Mouse (Mus musculus) hindbrain, embryonic 11.5 days (tissue): ENCODE data around the gene Lix1l. TPM values are rescaled to one million over a fixed set of nuclear protein-coding genes. Genes with fewer than 3 reads are reported as not detected.
A peak's percentile ranks its signal among the peaks of the same experiment; 100 is the strongest.

Experiments
- ATAC-seq: fragments of 200-750 bp; cut with Nextera tagmentation; 2 replicates; pipeline ENCODE4 v1.8.0; 2017; ENCODE audit warnings: mild to moderate bottlenecking, moderate TSS enrichment, moderate library complexity; ENCODE audit not compliant: low FRiP score
- DNase-seq: peaks from one replicate; pipeline ENCODE4 v3.0.0-alpha.2; 2015; ENCODE audit warnings: low spot score
- H3K27ac ChIP-seq: fragments of 300-500 bp; sonication (generic); 2 replicates; pipeline ENCODE4 v1.5.1; 2014; ENCODE audit warnings: mild to moderate bottlenecking, low read depth, low read length
- H3K27me3 ChIP-seq: fragments of 300-500 bp; sonication (generic); 2 replicates; pipeline ENCODE4 v1.6.1; 2014; ENCODE audit warnings: mild to moderate bottlenecking, low read length, moderate library complexity, mixed read lengths; ENCODE audit not compliant: control insufficient read depth, insufficient read depth
- H3K36me3 ChIP-seq: fragments of 300-500 bp; sonication (generic); 2 replicates; pipeline ENCODE4 v1.6.1; 2014; ENCODE audit warnings: mild to moderate bottlenecking, low read length, moderate library complexity, mixed read lengths; ENCODE audit not compliant: control insufficient read depth, insufficient read depth
- H3K4me1 ChIP-seq: fragments of 300-500 bp; sonication (generic); replicated peaks from 2 replicates; pipeline ENCODE4 v1.6.1; 2014; ENCODE audit warnings: low read length, mixed read lengths; ENCODE audit not compliant: control insufficient read depth, insufficient read depth
- H3K4me2 ChIP-seq: fragments of 300-500 bp; sonication (generic); replicated peaks from 2 replicates; pipeline ENCODE4 v1.6.1; 2014; ENCODE audit warnings: mild to moderate bottlenecking, low read depth, low read length
- H3K4me3 ChIP-seq: fragments of 300-500 bp; sonication (generic); 2 replicates; pipeline ENCODE4 v1.5.1; 2014; ENCODE audit warnings: low read depth, low read length
- H3K9ac ChIP-seq: fragments of 300-500 bp; sonication (generic); 2 replicates; pipeline ENCODE4 v1.6.1; 2014; ENCODE audit warnings: low read depth, low read length
- H3K9me3 ChIP-seq: fragments of 300-500 bp; sonication (generic); 2 replicates; pipeline ENCODE4 v1.6.1; 2016; ENCODE audit warnings: low read length; ENCODE audit not compliant: control insufficient read depth
- WGBS: fragments of 180-500 bp; shearing (Covaris S2); extraction: QIAGEN DNeasy Blood & Tissue Kit; methylation state at CpG from one replicate; pipeline ENCODE4 v1.1.7; 2014; 5-methylcytosine and 5-hydroxymethylcytosine counted together
- polyA plus RNA-seq: library from polyadenylated mRNA; unstranded; fragments of >200 nt; fragmentation: Nextera tagmentation; extraction: Ambion mirVana; gene quantifications from 2 replicates; pipeline ENCODE4 v1.2.1, GENCODE M21; 2014

Lix1l gene
- polyA plus RNA-seq, 1 experiment from 2014 or later, result 7.1 TPM

- DNase-seq, result no peak
- peaks cover 2% of the 10 kb centered on the region; the same call in 1 of the 2 replicates for H3K4me1 ChIP-seq
- no peak for ATAC-seq
- H3K9me3 ChIP-seq, result no peaks in the 10 kb centered on the region
- no peaks in the 10 kb centered on the region for H3K36me3 ChIP-seq
- 93% methylated on average over 5 of the region's 5 CpGs for WGBS
- no peaks in the 10 kb centered on the region for H3K27me3 ChIP-seq
- no peak overlapping the region for H3K9ac ChIP-seq
- H3K4me3 ChIP-seq, result no peak overlapping the region
- H3K4me2 ChIP-seq, result no peak overlapping the region
- no peak overlapping the region for H3K27ac ChIP-seq
These were observed 67.6 kb downstream of the Lix1l start for GRCm38 (mm10) chr3:96668424-96669067.

- H3K4me1 ChIP-seq, result 0 out of 2 replicates have a peak, but pooled peaks cover 2% of the 10 kb centered on the region
- peak; percentile 80 for DNase-seq
- no peaks in the 10 kb centered on the region for H3K9me3 ChIP-seq
- no peak within 1 kb of the TSS for H3K27ac ChIP-seq
- no peaks in the 10 kb centered on the region for H3K36me3 ChIP-seq
- H3K27me3 ChIP-seq, result no peaks in the 10 kb centered on the region
- ATAC-seq, result peak; percentile 91
- 0 out of 2 replicates have a peak within 1 kb of the TSS, but pooled peaks have one; percentile 23 for H3K9ac ChIP-seq
- WGBS, result 6% methylated on average over 35 of the region's 35 CpGs
- H3K4me3 ChIP-seq, result peak within 1 kb of the TSS; percentile 27
- H3K4me2 ChIP-seq, result peak within 1 kb of the TSS; percentile 67
These were observed 68.9 kb downstream of the Lix1l start, which contains the start of gene Ankrd35 for GRCm38 (mm10) chr3:96669727-96670468. Ankrd35 (plus strand) TSS chr3:96670131.

GRCm38 (mm10) chr3:96671519-96671918, 70.6 kb downstream of the Lix1l start:
- H3K4me2 ChIP-seq, result no peak overlapping the region
- no peak overlapping the region for H3K9ac ChIP-seq
- no peaks in the 10 kb centered on the region for H3K27me3 ChIP-seq
- no peaks in the 10 kb centered on the region for H3K9me3 ChIP-seq
- ATAC-seq (no peak), DNase-seq (no peak)
- H3K4me1 ChIP-seq, result 0 out of 2 replicates have a peak, but pooled peaks cover 2% of the 10 kb centered on the region
- no peak overlapping the region for H3K4me3 ChIP-seq
- 91% methylated on average over 5 of the region's 5 CpGs for WGBS
- no peaks in the 10 kb centered on the region for H3K36me3 ChIP-seq
- no peak overlapping the region for H3K27ac ChIP-seq

GRCm38 (mm10) chr3:96673514-96673913, 72.6 kb downstream of the Lix1l start:
- no peak overlapping the region for H3K27ac ChIP-seq
- 82% methylated on average over 4 of the region's 4 CpGs for WGBS
- 0 out of 2 replicates have a peak, but pooled peaks cover 2% of the 10 kb centered on the region for H3K4me1 ChIP-seq
- no peak overlapping the region for H3K4me2 ChIP-seq
- ATAC-seq (no peak), DNase-seq (no peak)
- H3K9me3 ChIP-seq, result no peaks in the 10 kb centered on the region
- no peaks in the 10 kb centered on the region for H3K36me3 ChIP-seq
- no peak overlapping the region for H3K4me3 ChIP-seq
- H3K9ac ChIP-seq, result no peak overlapping the region
- H3K27me3 ChIP-seq, result no peaks in the 10 kb centered on the region

GRCm38 (mm10) chr3:96674442-96674841, 73.5 kb downstream of the Lix1l start:
- Histone ChIP-seq H3K9ac (no peak overlapping the region), H3K9me3 (no peaks in the 10 kb centered on the region), H3K27ac (no peak overlapping the region), H3K36me3 (no peaks in the 10 kb centered on the region), H3K4me3 (no peak overlapping the region), H3K4me1 (0 out of 2 replicates have a peak, but pooled peaks cover 2% of the 10 kb centered on the region), H3K27me3 (no peaks in the 10 kb centered on the region), H3K4me2 (no peak overlapping the region)
- DNase-seq, result no peak
- ATAC-seq, result no peak
- 60% methylated on average over 8 of the region's 8 CpGs for WGBS

- Histone ChIP-seq H3K27me3 (no peaks in the 10 kb centered on the region), H3K9me3 (no peaks in the 10 kb centered on the region), H3K27ac (no peak overlapping the region), H3K4me1 (0 out of 2 replicates have a peak, but pooled peaks cover 2% of the 10 kb centered on the region), H3K36me3 (no peaks in the 10 kb centered on the region), H3K4me3 (no peak overlapping the region), H3K4me2 (no peak overlapping the region), H3K9ac (no peak overlapping the region)
- 86% methylated on average over 3 of the region's 3 CpGs for WGBS
- DNase-seq (no peak), ATAC-seq (no peak)
These were observed 74.2 kb downstream of the Lix1l start for GRCm38 (mm10) chr3:96675171-96675570.

- Histone ChIP-seq H3K27me3 (no peaks in the 10 kb centered on the region), H3K27ac (no peak overlapping the region), H3K9me3 (no peaks in the 10 kb centered on the region), H3K36me3 (no peaks in the 10 kb centered on the region), H3K4me3 (no peak overlapping the region), H3K4me1 (no peaks in the 10 kb centered on the region), H3K9ac (no peak overlapping the region), H3K4me2 (no peak overlapping the region)
- no peak for DNase-seq
- ATAC-seq, result no peak
- WGBS, result 36% methylated on average over 3 of the region's 3 CpGs
These were observed 74.7 kb downstream of the Lix1l start for GRCm38 (mm10) chr3:96675690-96676089.
